Mouse (Mus musculus) heart, embryonic 15.5 days (tissue): ENCODE results near the gene Adat1. TPM values are rescaled to one million over a fixed set of nuclear protein-coding genes. Genes with fewer than 3 reads are reported as not detected.

Experiments used
- ATAC-seq: fragments of 200-750 bp; cut with Nextera tagmentation; replicated peaks from 2 replicates; pipeline ENCODE4 v1.8.0; 2017; ENCODE audit warnings: low read depth, moderate TSS enrichment; ENCODE audit not compliant: insufficient number of reproducible peaks, insufficient read depth, low FRiP score
- H3K27ac ChIP-seq: fragments of 300-500 bp; sonication (generic); 2 replicates; pipeline ENCODE4 v1.5.1; 2015; ENCODE audit warnings: mild to moderate bottlenecking, inconsistent platforms
- H3K27me3 ChIP-seq: fragments of 300-500 bp; sonication (generic); 2 replicates; pipeline ENCODE4 v1.6.1; 2015; ENCODE audit warnings: inconsistent platforms
- H3K36me3 ChIP-seq: fragments of 300-500 bp; sonication (generic); 2 replicates; pipeline ENCODE4 v1.6.1; 2015; ENCODE audit warnings: mild to moderate bottlenecking, inconsistent platforms
- H3K4me1 ChIP-seq: fragments of 300-500 bp; sonication (generic); replicated peaks from 2 replicates; pipeline ENCODE4 v1.6.1; 2015; ENCODE audit warnings: inconsistent platforms
- H3K4me2 ChIP-seq: fragments of 300-500 bp; sonication (generic); 2 replicates; pipeline ENCODE4 v1.6.1; 2015; ENCODE audit warnings: inconsistent platforms, mild to moderate bottlenecking, moderate library complexity
- H3K4me3 ChIP-seq: fragments of 300-500 bp; sonication (generic); 2 replicates; pipeline ENCODE4 v1.5.1; 2015; ENCODE audit warnings: mild to moderate bottlenecking, inconsistent platforms
- H3K9ac ChIP-seq: fragments of 300-500 bp; sonication (generic); 2 replicates; pipeline ENCODE4 v1.6.1; 2015; ENCODE audit warnings: mild to moderate bottlenecking, inconsistent platforms
- H3K9me3 ChIP-seq: fragments of 300-500 bp; sonication (generic); replicated peaks from 2 replicates; pipeline ENCODE4 v1.6.1; 2016; ENCODE audit warnings: inconsistent platforms
- WGBS: fragments of 180-500 bp; shearing (Covaris S2); methylation state at CpG from one replicate; pipeline ENCODE4 v1.1.7; 2015; ENCODE audit warnings: mixed read lengths; 5-methylcytosine and 5-hydroxymethylcytosine counted together
- polyA plus RNA-seq: library from polyadenylated mRNA; unstranded; fragments of >200 nt; fragmentation: Nextera tagmentation; extraction: Ambion mirVana; gene quantifications from 2 replicates; pipeline ENCODE4 v1.2.1, GENCODE M21; 2015

Adat1 gene
- polyA plus RNA-seq, 1 experiment from 2014 or later, result 4.8 TPM

- Histone ChIP-seq H3K9me3 (no peaks in the 10 kb centered on the region), H3K4me2 (no peak overlapping the region), H3K9ac (no peak overlapping the region), H3K4me1 (no peaks in the 10 kb centered on the region), H3K27ac (no peak overlapping the region), H3K27me3 (no peaks in the 10 kb centered on the region), H3K4me3 (no peak overlapping the region), H3K36me3 (peaks cover 5% of the 10 kb centered on the region)
- no peak for ATAC-seq
- WGBS, result 85% methylated on average over 10 of the region's 10 CpGs
Measured at GRCm38 (mm10) chr8:111968541-111968940, 23.6 kb downstream of the Adat1 start.

DNA sequence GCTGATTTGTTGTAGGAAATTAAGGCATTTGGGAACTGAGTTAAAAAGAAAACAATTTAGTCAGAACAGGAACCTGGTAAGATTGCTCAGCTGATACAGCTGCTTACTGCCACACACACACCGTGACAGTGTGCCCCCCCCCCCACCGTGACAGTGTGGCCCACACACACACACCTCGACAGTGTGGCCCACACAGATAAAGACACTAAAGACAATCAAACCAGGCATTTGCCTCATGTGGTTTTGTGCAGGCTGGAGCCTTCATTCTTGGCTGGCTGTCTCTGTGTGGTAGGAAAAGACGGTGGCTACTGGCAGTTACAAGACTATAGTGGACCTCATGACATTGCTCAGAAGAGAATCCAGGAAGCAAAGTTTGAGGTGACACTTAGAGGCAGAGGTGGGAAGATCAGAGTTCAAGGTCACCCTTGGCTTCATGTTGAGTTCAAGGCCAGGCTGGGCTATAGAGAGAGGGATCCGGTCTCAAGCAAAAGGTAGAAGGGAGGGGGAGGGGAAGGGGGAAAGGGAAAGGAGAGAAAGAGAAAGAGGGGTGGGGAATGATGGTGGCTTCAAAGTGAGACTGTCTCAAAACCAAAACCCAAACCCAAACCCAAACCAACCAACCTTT, 24.7 kb downstream of the Adat1 start:
- Histone ChIP-seq H3K9me3 (no peaks in the 10 kb centered on the region), H3K4me2 (no peak overlapping the region), H3K27ac (no peak overlapping the region), H3K4me3 (no peak overlapping the region), H3K4me1 (peaks cover 11% of the 10 kb centered on the region), H3K27me3 (no peaks in the 10 kb centered on the region), H3K9ac (no peak overlapping the region), H3K36me3 (no peaks in the 10 kb centered on the region; the same call in 1 of the 2 replicates)
- 78% methylated on average over 5 of the region's 5 CpGs for WGBS
- ATAC-seq, result no peak

DNA sequence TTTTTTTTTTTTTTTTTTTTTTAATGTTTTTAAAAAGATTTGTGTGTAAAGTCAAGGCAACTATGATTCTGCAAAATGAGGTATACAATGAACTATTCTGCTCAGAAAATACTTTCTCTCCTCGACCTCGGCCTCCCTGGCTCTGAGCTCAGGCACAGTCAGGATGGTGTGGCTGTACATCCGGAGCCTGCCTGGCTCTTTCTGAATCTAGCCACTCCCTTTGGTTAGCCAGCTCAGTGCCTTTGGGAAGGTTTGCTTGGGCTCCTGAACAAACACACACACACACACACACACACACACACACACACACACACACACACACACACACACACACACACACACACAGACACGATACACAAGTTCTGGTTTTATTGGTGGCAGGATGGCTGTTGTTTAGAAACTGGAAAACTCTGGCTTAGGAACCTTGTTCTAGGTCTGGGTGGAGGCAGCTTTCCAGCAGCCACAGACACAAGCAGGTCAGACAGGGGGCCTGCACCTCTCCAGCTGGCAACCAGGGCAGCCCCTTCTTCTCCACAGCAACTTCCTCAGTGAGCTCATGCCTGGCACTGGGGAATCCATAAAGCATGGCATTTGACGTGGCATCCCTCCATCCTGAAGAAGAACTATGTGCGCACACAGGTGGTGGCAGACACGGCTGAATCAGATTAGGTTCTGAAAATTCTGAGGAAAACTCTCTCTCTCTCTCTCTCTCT, 27.1 kb downstream of the Adat1 start:
- Histone ChIP-seq H3K27ac (no peak overlapping the region), H3K9me3 (no peaks in the 10 kb centered on the region), H3K4me1 (peaks cover 13% of the 10 kb centered on the region), H3K9ac (no peak overlapping the region), H3K4me3 (no peak overlapping the region), H3K36me3 (no peaks in the 10 kb centered on the region; the same call in 1 of the 2 replicates), H3K27me3 (no peaks in the 10 kb centered on the region), H3K4me2 (no peak overlapping the region)
- no peak for ATAC-seq
- 74% methylated on average over 7 of the region's 7 CpGs for WGBS

DNA sequence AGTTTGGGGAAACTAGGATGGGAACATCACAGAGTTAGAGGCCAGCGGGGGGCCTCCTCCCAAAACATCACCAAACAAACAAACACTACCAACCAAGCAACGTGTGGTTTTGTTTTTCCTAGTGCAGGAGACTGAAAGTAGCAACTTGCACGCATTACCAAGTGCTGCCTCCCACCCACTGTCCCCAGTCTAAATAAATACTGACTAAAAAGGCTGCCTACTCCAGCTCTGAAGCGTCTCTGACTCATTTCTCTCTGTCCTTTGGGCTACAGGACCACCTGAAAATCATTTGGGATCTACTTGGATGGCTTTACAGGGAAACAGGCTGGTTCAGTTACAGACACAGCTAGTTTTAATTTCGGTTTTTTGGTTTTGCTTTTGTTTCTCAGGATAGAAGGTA, 27.8 kb downstream of the Adat1 start:
- ATAC-seq, result no peak
- no peaks in the 10 kb centered on the region; the same call in 1 of the 2 replicates for H3K36me3 ChIP-seq
- no peak overlapping the region for H3K27ac ChIP-seq
- H3K4me3 ChIP-seq, result no peak overlapping the region
- H3K9ac ChIP-seq, result no peak overlapping the region
- no peak overlapping the region for H3K4me2 ChIP-seq
- H3K9me3 ChIP-seq, result no peaks in the 10 kb centered on the region
- peaks cover 13% of the 10 kb centered on the region for H3K4me1 ChIP-seq
- no peaks in the 10 kb centered on the region for H3K27me3 ChIP-seq
- WGBS, result 63% methylated on average over 5 of the region's 5 CpGs

DNA sequence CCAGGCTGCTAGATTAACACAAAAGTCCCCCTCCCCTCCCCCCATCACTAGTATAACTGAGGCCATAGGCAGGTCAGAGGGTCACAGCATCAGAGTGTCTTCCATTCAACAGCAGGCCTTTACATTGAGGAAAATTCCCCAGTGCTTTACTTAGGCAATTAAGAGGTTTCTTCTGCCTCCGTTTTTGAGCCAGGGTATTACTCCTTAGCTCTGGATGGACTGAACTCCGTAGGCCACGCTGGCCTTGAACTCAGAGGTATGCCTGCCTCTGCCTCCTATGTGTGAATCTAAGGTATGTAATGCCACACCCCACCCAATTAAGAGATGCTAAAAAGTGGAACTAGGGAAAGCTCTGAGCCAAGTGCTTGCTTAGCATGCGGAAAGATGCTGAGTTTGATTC, 28.6 kb downstream of the Adat1 start:
- H3K36me3 ChIP-seq, result no peaks in the 10 kb centered on the region; the same call in 1 of the 2 replicates
- H3K9ac ChIP-seq, result no peak overlapping the region
- no peak for ATAC-seq
- H3K4me1 ChIP-seq, result peaks cover 13% of the 10 kb centered on the region
- no peak overlapping the region for H3K4me2 ChIP-seq
- no peaks in the 10 kb centered on the region for H3K27me3 ChIP-seq
- WGBS, result 90% methylated on average over 4 of the region's 4 CpGs
- H3K9me3 ChIP-seq, result no peaks in the 10 kb centered on the region
- H3K4me3 ChIP-seq, result no peak overlapping the region
- no peak overlapping the region for H3K27ac ChIP-seq

DNA sequence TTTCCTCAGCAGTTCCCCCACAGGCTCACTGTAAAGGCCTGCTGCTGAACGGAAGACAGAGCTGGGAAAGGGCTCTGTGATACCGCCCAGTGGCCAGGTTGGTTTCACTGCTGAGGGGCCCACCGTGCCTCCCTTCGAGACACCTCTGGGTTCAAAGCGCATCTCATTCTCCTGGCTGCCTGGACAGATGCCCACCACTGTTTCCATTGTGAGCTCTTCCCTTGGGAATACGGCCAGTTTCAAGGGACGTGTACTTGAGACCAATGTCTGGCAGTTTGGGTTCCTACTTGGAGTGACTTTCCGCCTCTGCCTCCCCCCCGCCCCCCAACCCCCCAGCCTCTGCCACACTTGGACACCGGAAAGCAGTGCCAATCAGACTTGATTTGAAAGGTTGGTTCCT, 29.0 kb downstream of the Adat1 start:
- no peak for ATAC-seq
- Histone ChIP-seq H3K27me3 (no peaks in the 10 kb centered on the region), H3K4me3 (no peak overlapping the region), H3K36me3 (no peaks in the 10 kb centered on the region; the same call in 1 of the 2 replicates), H3K4me2 (peak overlapping the region; percentile 20; the same call in 1 of the 2 replicates), H3K27ac (peak overlapping the region; percentile 63), H3K4me1 (peaks cover 13% of the 10 kb centered on the region), H3K9me3 (no peaks in the 10 kb centered on the region), H3K9ac (no peak overlapping the region)
- WGBS, result 46% methylated on average over 10 of the region's 10 CpGs

DNA sequence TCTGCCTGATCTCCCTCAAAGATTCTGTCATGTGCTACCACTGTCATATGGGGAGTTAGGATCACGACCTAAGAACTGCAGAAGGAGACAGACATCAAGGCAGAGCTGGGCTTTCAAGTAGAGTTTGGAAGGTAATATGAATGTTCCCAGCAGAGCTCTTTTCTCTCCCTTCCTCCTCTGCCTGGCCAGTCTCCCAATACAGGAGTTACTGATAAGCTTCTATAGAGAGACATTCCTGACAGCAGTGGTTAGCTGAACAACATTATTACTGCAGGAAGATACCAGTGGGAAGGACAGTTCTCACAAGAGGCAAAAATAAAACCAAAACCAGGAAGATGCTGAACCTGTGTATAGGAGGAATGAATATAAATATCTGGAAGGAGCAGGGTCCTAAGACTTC, 29.5 kb downstream of the Adat1 start:
- Histone ChIP-seq H3K36me3 (no peaks in the 10 kb centered on the region; the same call in 1 of the 2 replicates), H3K4me3 (no peak overlapping the region), H3K27ac (peak overlapping the region; percentile 63), H3K9ac (no peak overlapping the region), H3K27me3 (no peaks in the 10 kb centered on the region), H3K9me3 (no peaks in the 10 kb centered on the region), H3K4me1 (peaks cover 13% of the 10 kb centered on the region), H3K4me2 (peak overlapping the region; percentile 20; the same call in 1 of the 2 replicates)
- WGBS, result 41% methylated on average over 1 of the region's 1 CpGs
- no peak for ATAC-seq

DNA sequence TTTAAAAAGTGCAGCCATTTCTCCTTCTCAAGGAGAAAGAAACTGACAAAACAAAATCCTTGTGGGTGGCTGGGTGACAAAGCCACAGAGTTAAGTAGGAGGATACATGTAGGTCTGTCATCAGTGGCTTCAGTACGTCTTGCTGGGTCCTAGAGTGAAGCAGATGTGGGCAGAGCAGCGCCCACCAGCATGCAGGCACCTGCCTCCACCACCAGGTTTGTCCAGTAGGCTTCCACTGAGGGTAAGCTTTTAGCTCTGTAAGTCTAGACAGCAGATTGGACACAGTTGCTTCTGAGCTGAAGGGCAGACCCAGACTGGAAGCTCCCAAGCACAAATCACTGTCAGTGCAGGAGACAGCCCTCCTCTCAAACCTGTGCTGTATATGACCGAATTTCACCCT, 30.8 kb downstream of the Adat1 start:
- no peak for ATAC-seq

GRCm38 (mm10) chr8:111960591-111961321, 31.3 kb downstream of the Adat1 start:
- H3K9me3 ChIP-seq, result no peaks in the 10 kb centered on the region
- 59% methylated on average over 15 of the region's 15 CpGs for WGBS
- no peak overlapping the region for H3K4me2 ChIP-seq
- no peak overlapping the region for H3K4me3 ChIP-seq
- no peak overlapping the region for H3K27ac ChIP-seq
- no peak overlapping the region for H3K9ac ChIP-seq
- peaks cover 13% of the 10 kb centered on the region for H3K36me3 ChIP-seq
- H3K27me3 ChIP-seq, result no peaks in the 10 kb centered on the region
- no peak for ATAC-seq
- peaks cover 13% of the 10 kb centered on the region for H3K4me1 ChIP-seq

More for the DNA sequence above, 30.8 kb downstream of the Adat1 start:
- Histone ChIP-seq H3K36me3 (peaks cover 11% of the 10 kb centered on the region), H3K4me1 (peaks cover 13% of the 10 kb centered on the region), H3K9ac (no peak overlapping the region), H3K9me3 (no peaks in the 10 kb centered on the region), H3K27ac (no peak overlapping the region), H3K27me3 (no peaks in the 10 kb centered on the region), H3K4me2 (no peak overlapping the region), H3K4me3 (no peak overlapping the region)
- WGBS, result 72% methylated on average over 3 of the region's 3 CpGs

GRCm38 (mm10) chr8:111957231-111957630, 34.9 kb downstream of the Adat1 start:
- Histone ChIP-seq H3K4me2 (no peak overlapping the region), H3K9me3 (no peaks in the 10 kb centered on the region), H3K4me3 (no peak overlapping the region), H3K27ac (no peak overlapping the region), H3K4me1 (peaks cover under 1% of the 10 kb centered on the region), H3K36me3 (peaks cover 36% of the 10 kb centered on the region), H3K27me3 (no peaks in the 10 kb centered on the region), H3K9ac (no peak overlapping the region)
- ATAC-seq, result no peak
- 86% methylated on average over 2 of the region's 2 CpGs for WGBS

- 72% methylated on average over 5 of the region's 5 CpGs for WGBS
- Histone ChIP-seq H3K9ac (no peak overlapping the region), H3K9me3 (no peaks in the 10 kb centered on the region), H3K27ac (no peak overlapping the region), H3K36me3 (peaks cover 36% of the 10 kb centered on the region), H3K4me1 (no peaks in the 10 kb centered on the region), H3K4me3 (no peak overlapping the region), H3K4me2 (no peak overlapping the region), H3K27me3 (no peaks in the 10 kb centered on the region)
- ATAC-seq, result no peak
Measured at GRCm38 (mm10) chr8:111955879-111956278, 36.2 kb downstream of the Adat1 start.
